Comparison of ENCODE assay signal across 9 mouse cellular contexts in the genomic region with DNA sequence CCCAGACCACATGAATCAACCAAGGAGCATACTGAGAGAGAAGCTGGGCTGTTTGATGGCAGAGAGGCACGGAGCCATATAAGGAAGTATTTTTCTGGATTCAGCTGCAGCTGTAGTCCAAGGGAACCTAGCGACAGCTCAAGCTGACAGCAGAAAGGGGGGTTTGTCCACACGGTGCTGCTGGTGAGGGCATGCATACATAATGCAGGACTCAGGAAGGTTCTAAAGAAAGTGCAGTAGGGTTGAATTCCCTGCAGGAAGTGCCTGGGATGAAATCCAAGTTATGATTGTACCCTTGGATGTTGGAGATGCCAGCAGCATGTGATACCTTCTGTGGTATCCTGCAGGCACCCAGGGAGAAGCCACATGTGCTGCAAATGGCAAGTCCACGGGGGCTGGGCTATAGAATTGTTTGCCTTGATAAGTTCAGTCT.
A peak's percentile ranks its signal among the peaks of the same experiment; 100 is the strongest.
DNase-seq lines count a peak whose midpoint lies in the region; ATAC-seq and TF ChIP-seq lines count a peak whose summit lies in the region.
"Had no signal": no experiment of that assay in that cellular context is flagged by ENCODE, and none has a peak within 500 bp of the region (broad histone marks: within the 10 kb centered on the region; RNA-seq: fewer than 3 reads in every experiment).

No protein-coding gene starts in this region.

- H3K36me3 ChIP-seq in midbrain, embryonic 13.5 days, result no peaks in the 10 kb centered on the region
- no peaks in the 10 kb centered on the region for H3K36me3 ChIP-seq in midbrain, embryonic 10.5 days
- H3K36me3 ChIP-seq: heart, embryonic 15.5 days had no signal

- WGBS in midbrain, embryonic 13.5 days, result 26% methylated on average over 4 of the region's 4 CpGs
- WGBS in midbrain, embryonic 10.5 days, result 52% methylated on average over 4 of the region's 4 CpGs

- no peak overlapping the region for H3K4me3 ChIP-seq in midbrain, embryonic 13.5 days (replicated peaks)
- H3K4me3 ChIP-seq in midbrain, embryonic 10.5 days, result no peak overlapping the region
- no peak overlapping the region for H3K4me3 ChIP-seq in embryonic fibroblast, embryonic 13.5 days (ENCODE audit: insufficient read depth, low read length)
- H3K4me3 ChIP-seq: heart, embryonic 15.5 days had no signal

- 0 out of 2 replicates have a peak overlapping the region, but pooled peaks have one; percentile 14 for H3K27ac ChIP-seq in midbrain, embryonic 13.5 days
- no peak overlapping the region for H3K27ac ChIP-seq in midbrain, embryonic 10.5 days (replicated peaks)
- 0 out of 2 replicates have a peak overlapping the region, but pooled peaks have one; percentile 62 for H3K27ac ChIP-seq in embryonic fibroblast, embryonic 13.5 days (ENCODE audit: insufficient read depth, low read length)
- H3K27ac ChIP-seq: heart, embryonic 15.5 days had no signal

- no peaks in the 10 kb centered on the region for H3K27me3 ChIP-seq in midbrain, embryonic 13.5 days
- no peaks in the 10 kb centered on the region for H3K27me3 ChIP-seq in midbrain, embryonic 10.5 days (ENCODE audit: low read depth, poor library complexity, severe bottlenecking)
- H3K27me3 ChIP-seq: heart, embryonic 15.5 days had no signal

- H3K9me3 ChIP-seq in midbrain, embryonic 13.5 days, result no peaks in the 10 kb centered on the region
- H3K9me3 ChIP-seq in midbrain, embryonic 10.5 days (replicated peaks), result no peaks in the 10 kb centered on the region
- H3K9me3 ChIP-seq: heart, embryonic 15.5 days had no signal

- peaks cover 8% of the 10 kb centered on the region; the same call in 1 of the 2 replicates for H3K4me1 ChIP-seq in midbrain, embryonic 13.5 days (replicated peaks)
- H3K4me1 ChIP-seq in midbrain, embryonic 10.5 days, result peaks cover 3% of the 10 kb centered on the region; the same call in 1 of the 2 replicates
- peaks cover 4% of the 10 kb centered on the region for H3K4me1 ChIP-seq in embryonic fibroblast, embryonic 13.5 days (ENCODE audit: control insufficient read depth, insufficient read depth, low read length)

- no peak for DNase-seq in frontal cortex, postnatal 25 days (ENCODE audit: low spot score in 2 of 2)
- no peak for DNase-seq in midbrain, embryonic 10.5 days (ENCODE audit: low spot score)
- DNase-seq in telencephalon, adult 2 months (ENCODE audit: low read depth, low spot score), result peak; percentile 81
- no peak for DNase-seq in urinary bladder, postnatal 14 days (ENCODE audit: low spot score)
- DNase-seq in heart, postnatal 4 days, result no peak

- TF ChIP-seq POLR2A in embryonic fibroblast, embryonic 13.5 days (IDR thresholded peaks at IDR 0.05; ENCODE audit: low read depth, low read length), result no peak

- no peak for TF ChIP-seq CTCF in embryonic fibroblast, embryonic 13.5 days (IDR thresholded peaks at IDR 0.05; ENCODE audit: borderline replicate concordance, insufficient read depth, low read length)

- no peak overlapping the region for H3K9ac ChIP-seq in midbrain, embryonic 13.5 days (replicated peaks)
- H3K9ac ChIP-seq: heart, embryonic 15.5 days had no signal

- H3K4me2 ChIP-seq in midbrain, embryonic 13.5 days (replicated peaks), result no peak overlapping the region
- H3K4me2 ChIP-seq: heart, embryonic 15.5 days had no signal

- ATAC-seq in frontal cortex, adult (ENCODE audit: low TSS enrichment), result peak; percentile 88
- ATAC-seq in midbrain, embryonic 13.5 days, result no peak
